Mouse (Mus musculus) urinary bladder, postnatal 10 days (tissue): ENCODE results near the gene Dscam.

ENCODE experiments used
- DNase-seq: peaks from one replicate; pipeline ENCODE4 v3.0.0; 2022; ENCODE audit warnings: low spot score

Gene Dscam

GRCm38 (mm10) chr16:97170513-97171081 lies at the start of gene Dscam:
Gene Dscam (minus strand): TSS chr16:97170752.
- no peak for DNase-seq

- DNase-seq: no peak
These were observed 48.8 kb upstream of the Dscam start for GRCm38 (mm10) chr16:97219381-97219780.

- DNase-seq: no peak
These were observed 39.4 kb upstream of the Dscam start for GRCm38 (mm10) chr16:97209997-97210396.

- no peak for DNase-seq
These were observed 37.7 kb upstream of the Dscam start for GRCm38 (mm10) chr16:97208276-97208675.

GRCm38 (mm10) chr16:97204090-97204489 lies 33.5 kb upstream of the Dscam start:
- DNase-seq: no peak

- DNase-seq: no peak
These were observed 33.0 kb upstream of the Dscam start for GRCm38 (mm10) chr16:97203554-97203953.

- no peak for DNase-seq
These were observed 24.1 kb upstream of the Dscam start for GRCm38 (mm10) chr16:97194630-97195029.

GRCm38 (mm10) chr16:97194179-97194578 lies 23.6 kb upstream of the Dscam start:
- DNase-seq: no peak

- DNase-seq: no peak
These were observed 21.7 kb upstream of the Dscam start for GRCm38 (mm10) chr16:97192296-97192695.

- no peak for DNase-seq
These were observed 20.1 kb upstream of the Dscam start for GRCm38 (mm10) chr16:97190604-97191003.

GRCm38 (mm10) chr16:97171500-97171899 lies 948 bp upstream of the Dscam start:
- no peak for DNase-seq

- DNase-seq: no peak
These were observed 545 bp downstream of the Dscam start for GRCm38 (mm10) chr16:97169901-97170512.

GRCm38 (mm10) chr16:97168614-97169013 lies 1.9 kb downstream of the Dscam start:
- no peak for DNase-seq

GRCm38 (mm10) chr16:97168030-97168429 lies 2.5 kb downstream of the Dscam start:
- DNase-seq: no peak

- DNase-seq: no peak
These were observed 4.4 kb downstream of the Dscam start for GRCm38 (mm10) chr16:97166166-97166565.

GRCm38 (mm10) chr16:97165444-97166121 lies 5.0 kb downstream of the Dscam start:
- no peak for DNase-seq

- no peak for DNase-seq
These were observed 12.3 kb downstream of the Dscam start for GRCm38 (mm10) chr16:97158279-97158678.

- DNase-seq: no peak
These were observed 25.9 kb downstream of the Dscam start for GRCm38 (mm10) chr16:97144544-97145194.

- no peak for DNase-seq
These were observed 28.6 kb downstream of the Dscam start for GRCm38 (mm10) chr16:97141943-97142342.

- DNase-seq: no peak
These were observed 35.3 kb downstream of the Dscam start for GRCm38 (mm10) chr16:97135003-97135827.

- no peak for DNase-seq
These were observed 43.3 kb downstream of the Dscam start for GRCm38 (mm10) chr16:97127296-97127695.

- no peak for DNase-seq
These were observed 60.5 kb downstream of the Dscam start for GRCm38 (mm10) chr16:97110028-97110427.
